Mouse (Mus musculus) adrenal gland, postnatal 25 days (tissue): ENCODE results near the gene Ruvbl2. TPM values are rescaled to one million over a fixed set of nuclear protein-coding genes. Genes with fewer than 3 reads are reported as not detected.
A peak's percentile ranks its signal among the peaks of the same experiment; 100 is the strongest.

Source experiments
- DNase-seq: peaks from one replicate; pipeline ENCODE4 v3.0.0; 2021; ENCODE audit warnings: mixed read lengths
- total RNA-seq: library from RNA; stranded (reverse); gene quantifications from 2 replicates; pipeline ENCODE4 v1.2.3, GENCODE M21; 2021

The Ruvbl2 gene
- total RNA-seq, 1 experiment from 2014 or later, result 50.7 TPM

- no peak for DNase-seq
These were observed 23.4 kb upstream of the Ruvbl2 start for GRCm38 (mm10) chr7:45461326-45461725.

- peak; percentile 80 for DNase-seq
These were observed 23.0 kb upstream of the Ruvbl2 start for GRCm38 (mm10) chr7:45460860-45461314.

GRCm38 (mm10) chr7:45460377-45460776 lies 22.5 kb upstream of the Ruvbl2 start:
- no peak for DNase-seq

- peak; percentile 96 for DNase-seq
These were observed 21.8 kb upstream of the Ruvbl2 start, which contains the start of gene Ftl1 for GRCm38 (mm10) chr7:45459564-45460140. Ftl1 (minus strand) TSS chr7:45459884.

GRCm38 (mm10) chr7:45458748-45459563 lies 21.1 kb upstream of the Ruvbl2 start:
- peak; percentile 81 for DNase-seq

- no peak for DNase-seq
These were observed 19.5 kb upstream of the Ruvbl2 start for GRCm38 (mm10) chr7:45457204-45458060.

- DNase-seq, result no peak
These were observed 18.9 kb upstream of the Ruvbl2 start for GRCm38 (mm10) chr7:45456721-45457203.

- DNase-seq, result no peak
These were observed 18.2 kb upstream of the Ruvbl2 start for GRCm38 (mm10) chr7:45455932-45456696.

GRCm38 (mm10) chr7:45454971-45455370 lies 17.1 kb upstream of the Ruvbl2 start:
- no peak for DNase-seq

GRCm38 (mm10) chr7:45451344-45451982 lies 13.6 kb upstream of the Ruvbl2 start:
- peak; percentile 87 for DNase-seq

- no peak for DNase-seq
These were observed 12.1 kb upstream of the Ruvbl2 start for GRCm38 (mm10) chr7:45449974-45450373.

GRCm38 (mm10) chr7:45447325-45447990 lies 9.6 kb upstream of the Ruvbl2 start:
- DNase-seq, result no peak

GRCm38 (mm10) chr7:45446589-45446988 lies 8.7 kb upstream of the Ruvbl2 start:
- DNase-seq, result no peak

GRCm38 (mm10) chr7:45443526-45444420 lies 5.9 kb upstream of the Ruvbl2 start:
- DNase-seq, result no peak

- no peak for DNase-seq
These were observed 850 bp downstream of the Ruvbl2 start for GRCm38 (mm10) chr7:45437046-45437445.

GRCm38 (mm10) chr7:45436444-45436843 lies 1.5 kb downstream of the Ruvbl2 start:
- no peak for DNase-seq

- DNase-seq, result no peak
These were observed 2.9 kb downstream of the Ruvbl2 start for GRCm38 (mm10) chr7:45435038-45435437.

- DNase-seq, result peak; percentile 100
These were observed 3.5 kb downstream of the Ruvbl2 start, which contains the start of gene Gys1 for GRCm38 (mm10) chr7:45434203-45435015. Gys1 (plus strand) TSS chr7:45434844.

GRCm38 (mm10) chr7:45433835-45434202 lies 4.1 kb downstream of the Ruvbl2 start:
- DNase-seq, result no peak
